Mouse (Mus musculus) forebrain, embryonic 14.5 days (tissue): ENCODE results near the gene Foxq1. TPM values are rescaled to one million over a fixed set of nuclear protein-coding genes. Genes with fewer than 3 reads are reported as not detected.

Experiments
- ATAC-seq: fragments of 200-750 bp; cut with Nextera tagmentation; 2 replicates; pipeline ENCODE4 v1.8.0; 2017; ENCODE audit warnings: mild to moderate bottlenecking, moderate library complexity
- DNase-seq: peaks from one replicate; pipeline ENCODE4 v3.0.0-alpha.2; 2015; ENCODE audit warnings: low spot score
- H3K27ac ChIP-seq: fragments of 300-500 bp; sonication (generic); 2 replicates; pipeline ENCODE4 v1.5.1; 2014; ENCODE audit warnings: low read depth, mild to moderate bottlenecking, control low read depth, low read length, moderate library complexity
- H3K27me3 ChIP-seq: fragments of 300-500 bp; sonication (generic); replicated peaks from 2 replicates; pipeline ENCODE4 v1.6.1; 2014; ENCODE audit warnings: low read length, control low read depth, mixed read lengths; ENCODE audit not compliant: control insufficient read depth, insufficient read depth
- H3K36me3 ChIP-seq: fragments of 300-500 bp; sonication (generic); 2 replicates; pipeline ENCODE4 v1.6.1; 2014; ENCODE audit warnings: low read length, control low read depth; ENCODE audit not compliant: control insufficient read depth, insufficient read depth
- H3K4me1 ChIP-seq: fragments of 300-500 bp; sonication (generic); 2 replicates; pipeline ENCODE4 v1.6.1; 2014; ENCODE audit warnings: antibody characterized with exemption, low read length, control low read depth; ENCODE audit not compliant: control insufficient read depth, insufficient read depth
- H3K4me2 ChIP-seq: fragments of 300-500 bp; sonication (generic); 2 replicates; pipeline ENCODE4 v1.6.1; 2014; ENCODE audit warnings: mild to moderate bottlenecking, control low read depth, low read length
- H3K4me3 ChIP-seq: fragments of 300-500 bp; sonication (generic); 2 replicates; pipeline ENCODE4 v1.5.1; 2014; ENCODE audit warnings: low read depth, low read length, control low read depth
- H3K9ac ChIP-seq: fragments of 300-500 bp; sonication (generic); 2 replicates; pipeline ENCODE4 v1.6.1; 2014; ENCODE audit warnings: mild to moderate bottlenecking, low read length, control low read depth, moderate library complexity
- H3K9me3 ChIP-seq: fragments of 300-500 bp; sonication (generic); replicated peaks from 2 replicates; pipeline ENCODE4 v1.6.1; 2016; ENCODE audit warnings: low read length, control low read depth, mixed read lengths; ENCODE audit not compliant: control insufficient read depth
- WGBS: fragments of 180-500 bp; shearing (Covaris S2); extraction: QIAGEN DNeasy Blood & Tissue Kit; methylation state at CpG from one replicate; pipeline ENCODE4 v1.1.7; 2014; 5-methylcytosine and 5-hydroxymethylcytosine counted together
- polyA plus RNA-seq: library from polyadenylated mRNA; unstranded; fragments of >200 nt; fragmentation: Nextera tagmentation; extraction: Ambion mirVana; gene quantifications from 2 replicates; pipeline ENCODE4 v1.2.1, GENCODE M21; 2014

Gene Foxq1
- polyA plus RNA-seq, 1 experiment from 2014 or later: 2.2 TPM

GRCm38 (mm10) chr13:31564394-31564793 lies 8.5 kb downstream of the Foxq1 start:
- DNase-seq: no peak
- Histone ChIP-seq H3K4me1 (peaks cover 3% of the 10 kb centered on the region), H3K9ac (no peak overlapping the region), H3K27ac (no peak overlapping the region), H3K4me3 (no peak overlapping the region), H3K36me3 (no peaks in the 10 kb centered on the region), H3K9me3 (no peaks in the 10 kb centered on the region), H3K27me3 (peaks cover 41% of the 10 kb centered on the region), H3K4me2 (no peak overlapping the region)
- whole genome bisulfite sequencing: 61% methylated on average over 6 of the region's 6 CpGs
- no peak for ATAC-seq

DNA sequence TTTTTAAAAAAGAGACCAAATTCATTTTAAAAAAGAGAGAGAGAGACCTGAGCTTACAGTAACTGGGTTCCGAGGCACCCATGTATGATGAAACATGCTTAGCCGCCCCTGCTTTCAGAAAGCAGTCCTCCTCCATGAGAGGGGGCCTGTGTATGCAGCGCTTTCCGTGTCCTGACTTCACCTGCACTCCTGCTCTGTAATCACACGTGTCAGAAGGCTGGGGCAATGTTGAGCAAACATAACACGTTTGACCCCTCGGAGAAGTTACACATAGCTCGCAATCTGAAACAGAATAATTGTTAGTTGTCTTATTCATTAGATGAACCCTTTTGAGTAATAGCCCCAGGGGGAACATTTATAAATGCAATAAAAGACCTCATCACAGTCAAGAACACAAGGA lies 11.2 kb downstream of the Foxq1 start:
- H3K9ac ChIP-seq: no peak overlapping the region
- no peak for ATAC-seq
- 86% methylated on average over 8 of the region's 8 CpGs for WGBS
- no peak overlapping the region for H3K4me3 ChIP-seq
- H3K4me1 ChIP-seq: no peaks in the 10 kb centered on the region
- no peaks in the 10 kb centered on the region for H3K9me3 ChIP-seq
- peaks cover 15% of the 10 kb centered on the region for H3K27me3 ChIP-seq
- no peak for DNase-seq
- no peaks in the 10 kb centered on the region for H3K36me3 ChIP-seq
- no peak overlapping the region for H3K4me2 ChIP-seq
- H3K27ac ChIP-seq: no peak overlapping the region

DNA sequence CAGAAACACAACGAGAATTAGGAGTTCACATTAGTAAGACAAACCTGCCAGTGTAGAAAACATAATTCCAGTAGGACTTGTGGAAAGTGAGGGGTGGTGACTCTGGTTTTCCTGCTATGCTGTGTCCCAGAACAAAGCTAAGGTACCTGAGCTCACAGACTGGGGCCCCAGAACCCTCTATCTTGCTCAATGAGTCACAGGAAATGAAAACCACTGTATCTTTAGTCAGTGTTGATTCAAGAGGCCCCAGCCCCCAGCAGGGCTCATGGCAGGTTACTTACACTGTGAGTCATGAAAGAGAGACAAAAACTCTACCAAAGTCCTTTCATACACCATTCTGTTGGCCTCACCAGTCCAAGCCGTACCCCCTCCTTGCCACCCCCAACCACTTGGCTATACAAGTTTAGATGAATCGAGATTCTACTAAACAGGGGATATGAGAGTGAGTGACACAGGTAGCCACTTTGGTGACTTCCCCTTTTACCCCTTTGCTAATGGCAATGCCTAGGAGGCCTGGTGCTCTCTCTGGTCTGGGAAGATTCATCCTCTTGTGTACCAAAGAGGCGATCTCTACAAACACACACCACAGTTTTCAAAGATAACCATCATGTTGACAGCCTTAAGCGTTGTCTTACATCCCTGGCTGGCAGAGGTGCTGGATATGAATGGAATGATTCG lies 11.8 kb downstream of the Foxq1 start:
- Histone ChIP-seq H3K4me1 (no peaks in the 10 kb centered on the region), H3K4me3 (no peak overlapping the region), H3K4me2 (no peak overlapping the region), H3K9ac (no peak overlapping the region), H3K9me3 (no peaks in the 10 kb centered on the region), H3K27me3 (peaks cover 9% of the 10 kb centered on the region), H3K36me3 (no peaks in the 10 kb centered on the region), H3K27ac (no peak overlapping the region)
- DNase-seq (no peak), ATAC-seq (no peak)
- 81% methylated on average over 6 of the region's 6 CpGs for WGBS

GRCm38 (mm10) chr13:31572806-31573508 lies 17.0 kb downstream of the Foxq1 start:
- WGBS: 94% methylated on average over 10 of the region's 10 CpGs
- Histone ChIP-seq H3K4me1 (no peaks in the 10 kb centered on the region), H3K36me3 (no peaks in the 10 kb centered on the region), H3K4me2 (no peak overlapping the region), H3K9ac (no peak overlapping the region), H3K27ac (no peak overlapping the region), H3K4me3 (no peak overlapping the region), H3K9me3 (no peaks in the 10 kb centered on the region), H3K27me3 (no peaks in the 10 kb centered on the region)
- ATAC-seq: no peak
- DNase-seq: no peak

DNA sequence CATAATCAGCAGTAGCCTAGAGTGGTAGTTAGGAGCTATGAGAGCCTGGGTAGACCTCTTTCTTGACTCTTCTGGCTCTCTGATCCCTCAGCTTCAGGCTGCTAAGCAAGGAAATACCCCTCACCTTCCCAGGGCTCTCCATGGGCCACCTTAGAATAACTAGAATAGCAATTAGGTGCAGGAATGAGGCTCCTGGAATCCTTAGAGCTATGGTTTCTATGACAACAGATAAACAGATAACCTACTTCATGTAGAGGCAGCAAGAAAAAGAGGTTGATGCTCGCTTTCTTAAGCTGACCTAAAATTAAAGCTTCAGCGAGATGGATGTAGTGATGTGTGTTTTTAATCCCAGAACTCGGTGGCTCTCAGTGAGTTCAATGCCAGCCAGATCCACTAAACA lies 18.7 kb downstream of the Foxq1 start:
- Histone ChIP-seq H3K4me2 (no peak overlapping the region), H3K4me1 (no peaks in the 10 kb centered on the region; the same call in 1 of the 2 replicates), H3K4me3 (no peak overlapping the region), H3K9me3 (no peaks in the 10 kb centered on the region), H3K27ac (no peak overlapping the region), H3K9ac (no peak overlapping the region), H3K27me3 (no peaks in the 10 kb centered on the region), H3K36me3 (no peaks in the 10 kb centered on the region)
- ATAC-seq: no peak
- no peak for DNase-seq
- WGBS: 74% methylated on average over 3 of the region's 3 CpGs

- no peak overlapping the region for H3K27ac ChIP-seq
- no peaks in the 10 kb centered on the region; the same call in 1 of the 2 replicates for H3K4me1 ChIP-seq
- no peak for DNase-seq
- no peak overlapping the region for H3K4me3 ChIP-seq
- H3K4me2 ChIP-seq: no peak overlapping the region
- ATAC-seq: no peak
- 54% methylated on average over 4 of the region's 4 CpGs for WGBS
- no peaks in the 10 kb centered on the region for H3K9me3 ChIP-seq
- no peaks in the 10 kb centered on the region for H3K27me3 ChIP-seq
- no peak overlapping the region for H3K9ac ChIP-seq
- no peaks in the 10 kb centered on the region for H3K36me3 ChIP-seq
Measured at GRCm38 (mm10) chr13:31576696-31577095, 20.8 kb downstream of the Foxq1 start.

DNA sequence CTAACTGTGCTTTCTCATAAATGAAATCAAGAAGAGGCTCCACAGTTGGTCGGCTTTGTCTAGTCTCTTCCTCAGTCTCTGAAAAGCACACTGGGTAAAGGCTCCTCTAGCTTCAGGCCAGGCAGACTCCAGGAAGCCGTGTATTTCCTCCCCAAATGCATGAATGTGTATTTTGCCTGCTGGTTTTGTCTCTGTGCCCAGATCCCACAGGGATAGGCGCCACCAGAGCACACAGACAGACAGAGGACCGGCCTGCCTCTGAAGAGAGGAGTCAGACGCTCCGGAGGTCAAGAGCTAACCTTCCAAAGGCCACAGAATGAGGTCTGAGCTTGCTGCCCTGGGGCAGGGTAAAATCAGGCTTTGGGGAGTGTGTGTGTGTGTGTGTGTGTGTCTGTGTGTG lies 21.6 kb downstream of the Foxq1 start:
- DNase-seq: no peak
- no peak overlapping the region for H3K27ac ChIP-seq
- H3K4me3 ChIP-seq: no peak overlapping the region
- no peak overlapping the region for H3K4me2 ChIP-seq
- no peaks in the 10 kb centered on the region; the same call in 1 of the 2 replicates for H3K4me1 ChIP-seq
- WGBS: 45% methylated on average over 6 of the region's 6 CpGs
- H3K9ac ChIP-seq: no peak overlapping the region
- no peaks in the 10 kb centered on the region for H3K9me3 ChIP-seq
- no peak for ATAC-seq
- H3K27me3 ChIP-seq: no peaks in the 10 kb centered on the region
- no peaks in the 10 kb centered on the region for H3K36me3 ChIP-seq

DNA sequence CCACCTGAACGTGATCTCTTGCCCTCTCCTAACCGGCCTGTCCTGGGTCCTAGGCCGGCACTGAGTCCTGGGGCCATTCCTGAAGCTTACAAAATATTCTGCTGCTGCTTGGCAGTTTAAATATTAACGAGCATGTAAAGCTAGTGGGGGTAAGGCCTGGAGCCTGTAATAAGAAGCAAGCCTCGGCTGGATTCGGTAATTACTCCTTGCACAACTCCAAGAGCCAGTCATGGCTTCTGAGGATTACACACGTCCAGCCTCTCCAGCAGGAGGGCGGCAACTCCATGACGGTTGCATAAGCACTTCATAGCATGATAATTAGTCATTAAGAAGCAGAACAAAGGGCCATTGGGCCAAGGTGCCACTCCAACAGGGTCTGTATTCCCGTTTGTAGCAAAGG lies 22.5 kb downstream of the Foxq1 start:
- no peak overlapping the region for H3K4me2 ChIP-seq
- H3K27me3 ChIP-seq: no peaks in the 10 kb centered on the region
- WGBS: 22% methylated on average over 10 of the region's 10 CpGs
- no peaks in the 10 kb centered on the region; the same call in 1 of the 2 replicates for H3K4me1 ChIP-seq
- H3K9ac ChIP-seq: no peak overlapping the region
- ATAC-seq (peak; percentile 44; the same call in 1 of the 2 replicates), DNase-seq (peak; percentile 18)
- no peak overlapping the region for H3K4me3 ChIP-seq
- H3K36me3 ChIP-seq: no peaks in the 10 kb centered on the region
- no peaks in the 10 kb centered on the region for H3K9me3 ChIP-seq
- H3K27ac ChIP-seq: no peak overlapping the region

GRCm38 (mm10) chr13:31579866-31580265 lies 23.9 kb downstream of the Foxq1 start:
- no peak overlapping the region for H3K9ac ChIP-seq
- no peak for ATAC-seq
- H3K4me2 ChIP-seq: no peak overlapping the region
- H3K36me3 ChIP-seq: no peaks in the 10 kb centered on the region
- 69% methylated on average over 9 of the region's 9 CpGs for WGBS
- no peak overlapping the region for H3K4me3 ChIP-seq
- no peaks in the 10 kb centered on the region; the same call in 1 of the 2 replicates for H3K4me1 ChIP-seq
- no peaks in the 10 kb centered on the region for H3K27me3 ChIP-seq
- no peak overlapping the region for H3K27ac ChIP-seq
- no peak for DNase-seq
- no peaks in the 10 kb centered on the region for H3K9me3 ChIP-seq
